Mouse (Mus musculus) cerebellum, adult 9-11 months (tissue): Measurements from ENCODE around the gene Hepacam.

Source experiments
- DNase-seq: peaks from one replicate; pipeline ENCODE4 v3.0.0; 2022

Gene Hepacam

GRCm38 (mm10) chr9:37434932-37435331, 67.8 kb downstream of the Hepacam start:
- no peak for DNase-seq

GRCm38 (mm10) chr9:37435616-37436015, 68.5 kb downstream of the Hepacam start:
- no peak for DNase-seq
